Mouse (Mus musculus) limb, embryonic 15.5 days (tissue): ENCODE measurements around the gene Fbxw7. TPM values are rescaled to one million over a fixed set of nuclear protein-coding genes. Genes with fewer than 3 reads are reported as not detected.

ENCODE experiments used
- ATAC-seq: fragments of 200-750 bp; cut with Nextera tagmentation; 2 replicates; pipeline ENCODE4 v1.8.0; 2017; ENCODE audit warnings: low read depth, moderate TSS enrichment; ENCODE audit not compliant: insufficient number of reproducible peaks, low FRiP score, low TSS enrichment
- H3K27ac ChIP-seq: fragments of 300-500 bp; sonication (generic); 2 replicates; pipeline ENCODE4 v1.5.1; 2015; ENCODE audit warnings: moderate library complexity, mild to moderate bottlenecking, inconsistent platforms
- H3K27me3 ChIP-seq: fragments of 300-500 bp; sonication (generic); 2 replicates; pipeline ENCODE4 v1.6.1; 2015; ENCODE audit warnings: inconsistent platforms
- H3K36me3 ChIP-seq: fragments of 300-500 bp; sonication (generic); 2 replicates; pipeline ENCODE4 v1.6.1; 2015; ENCODE audit warnings: inconsistent platforms
- H3K4me1 ChIP-seq: fragments of 300-500 bp; sonication (generic); 2 replicates; pipeline ENCODE4 v1.6.1; 2015; ENCODE audit warnings: inconsistent platforms
- H3K4me2 ChIP-seq: fragments of 300-500 bp; sonication (generic); 2 replicates; pipeline ENCODE4 v1.6.1; 2015; ENCODE audit warnings: mild to moderate bottlenecking, inconsistent platforms
- H3K4me3 ChIP-seq: fragments of 300-500 bp; sonication (generic); 2 replicates; pipeline ENCODE4 v1.5.1; 2015; ENCODE audit warnings: mild to moderate bottlenecking, inconsistent platforms
- H3K9ac ChIP-seq: fragments of 300-500 bp; sonication (generic); 2 replicates; pipeline ENCODE4 v1.6.1; 2015; ENCODE audit warnings: inconsistent platforms
- H3K9me3 ChIP-seq: fragments of 300-500 bp; sonication (generic); 2 replicates; pipeline ENCODE4 v1.6.1; 2016; ENCODE audit warnings: inconsistent platforms
- WGBS: fragments of 180-500 bp; shearing (Covaris S2); methylation state at CpG from one replicate; pipeline ENCODE4 v1.1.7; 2015; 5-methylcytosine and 5-hydroxymethylcytosine counted together
- polyA plus RNA-seq: library from polyadenylated mRNA; unstranded; fragments of >200 nt; fragmentation: Nextera tagmentation; extraction: Ambion mirVana; gene quantifications from 2 replicates; pipeline ENCODE4 v1.2.1, GENCODE M21; 2015

Gene Fbxw7
- polyA plus RNA-seq, 1 experiment from 2014 or later: 11.4 TPM

DNA sequence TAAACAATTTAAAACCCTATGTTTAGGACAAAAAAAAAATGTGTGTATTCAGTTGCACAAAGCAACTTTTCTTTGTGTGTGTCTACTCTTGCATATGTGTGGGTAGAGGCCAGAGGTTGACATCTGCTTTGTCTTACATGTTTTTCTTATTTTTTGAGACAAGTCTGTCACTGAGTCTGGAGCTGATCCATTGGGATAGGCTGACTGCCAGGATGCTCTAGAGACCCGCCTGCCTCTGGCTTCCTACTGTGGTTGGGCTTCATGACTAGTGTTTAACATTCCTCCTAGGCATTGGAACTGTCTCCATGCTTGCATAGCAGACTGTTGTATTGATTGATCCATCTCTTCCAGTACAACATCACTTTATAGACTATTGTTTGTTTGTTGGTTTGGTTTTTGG, 14.3 kb downstream of the Fbxw7 start:
- H3K36me3 ChIP-seq: no peaks in the 10 kb centered on the region
- no peak for ATAC-seq
- H3K27ac ChIP-seq: no peak overlapping the region
- no peak overlapping the region for H3K9ac ChIP-seq
- H3K9me3 ChIP-seq: no peaks in the 10 kb centered on the region
- H3K4me3 ChIP-seq: no peak overlapping the region
- no peak overlapping the region for H3K4me2 ChIP-seq
- WGBS: 80% methylated on average over 1 of the region's 1 CpGs
- H3K4me1 ChIP-seq: no peaks in the 10 kb centered on the region
- no peaks in the 10 kb centered on the region for H3K27me3 ChIP-seq

DNA sequence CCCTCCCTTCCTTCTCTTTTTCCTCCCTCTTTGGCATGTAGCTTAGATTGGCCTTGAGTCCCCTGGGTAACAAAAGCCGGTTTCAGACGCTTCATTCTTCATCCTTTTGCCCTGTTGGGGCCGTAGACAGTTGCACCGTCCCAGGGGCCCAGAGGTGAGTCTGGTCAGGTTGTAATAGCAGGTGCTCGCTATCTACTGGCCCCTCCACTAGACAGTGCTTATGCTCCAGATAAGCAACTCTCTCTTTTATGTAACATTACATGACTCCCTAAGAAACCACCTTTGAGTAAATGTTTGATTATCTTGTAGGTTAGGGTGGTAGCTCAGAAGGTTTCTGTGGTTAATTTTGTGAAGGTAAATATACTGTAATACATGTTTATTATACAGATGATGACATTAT, 21.0 kb downstream of the Fbxw7 start:
- H3K9ac ChIP-seq: no peak overlapping the region
- H3K9me3 ChIP-seq: no peaks in the 10 kb centered on the region
- no peaks in the 10 kb centered on the region for H3K27me3 ChIP-seq
- 73% methylated on average over 5 of the region's 5 CpGs for WGBS
- H3K27ac ChIP-seq: no peak overlapping the region
- no peak overlapping the region for H3K4me2 ChIP-seq
- H3K4me3 ChIP-seq: no peak overlapping the region
- ATAC-seq: no peak
- no peaks in the 10 kb centered on the region for H3K4me1 ChIP-seq
- H3K36me3 ChIP-seq: no peaks in the 10 kb centered on the region

- WGBS: 85% methylated on average over 3 of the region's 3 CpGs
- Histone ChIP-seq H3K4me2 (no peak overlapping the region), H3K27me3 (no peaks in the 10 kb centered on the region), H3K4me1 (no peaks in the 10 kb centered on the region), H3K9me3 (no peaks in the 10 kb centered on the region), H3K4me3 (no peak overlapping the region), H3K27ac (no peak overlapping the region), H3K9ac (no peak overlapping the region), H3K36me3 (no peaks in the 10 kb centered on the region)
- ATAC-seq: no peak
Measured at GRCm38 (mm10) chr3:84837984-84838383, 22.9 kb downstream of the Fbxw7 start.

DNA sequence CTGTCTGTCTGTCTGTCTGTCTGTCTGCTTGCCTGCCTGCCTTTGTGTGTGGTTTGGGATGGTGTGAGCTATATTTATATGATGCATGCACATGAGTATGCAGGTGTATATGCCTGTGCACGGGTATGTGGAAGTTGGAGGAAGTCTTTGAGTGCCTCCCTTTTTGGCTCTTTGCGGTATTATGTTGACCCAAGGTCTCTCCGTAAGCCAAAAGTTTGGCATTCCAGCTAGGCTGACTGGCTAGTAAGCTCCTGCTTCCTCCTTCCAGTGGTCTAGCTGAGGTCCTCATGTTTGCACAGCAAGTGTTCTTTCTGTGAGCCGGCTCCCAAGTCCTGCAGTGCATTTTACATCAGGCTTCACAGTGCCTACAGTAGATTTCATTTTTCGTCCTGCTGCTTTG, 24.4 kb downstream of the Fbxw7 start:
- H3K9me3 ChIP-seq: no peaks in the 10 kb centered on the region
- no peaks in the 10 kb centered on the region for H3K36me3 ChIP-seq
- no peaks in the 10 kb centered on the region for H3K4me1 ChIP-seq
- no peak overlapping the region for H3K4me3 ChIP-seq
- H3K27me3 ChIP-seq: no peaks in the 10 kb centered on the region
- ATAC-seq: no peak
- no peak overlapping the region for H3K9ac ChIP-seq
- no peak overlapping the region for H3K27ac ChIP-seq
- no peak overlapping the region for H3K4me2 ChIP-seq
- WGBS: 85% methylated on average over 5 of the region's 5 CpGs

GRCm38 (mm10) chr3:84841271-84841670, 26.2 kb downstream of the Fbxw7 start:
- Histone ChIP-seq H3K4me1 (no peaks in the 10 kb centered on the region), H3K27me3 (no peaks in the 10 kb centered on the region), H3K27ac (no peak overlapping the region), H3K9me3 (no peaks in the 10 kb centered on the region), H3K4me3 (no peak overlapping the region), H3K4me2 (no peak overlapping the region), H3K36me3 (no peaks in the 10 kb centered on the region), H3K9ac (no peak overlapping the region)
- 85% methylated on average over 4 of the region's 4 CpGs for WGBS
- ATAC-seq: no peak

DNA sequence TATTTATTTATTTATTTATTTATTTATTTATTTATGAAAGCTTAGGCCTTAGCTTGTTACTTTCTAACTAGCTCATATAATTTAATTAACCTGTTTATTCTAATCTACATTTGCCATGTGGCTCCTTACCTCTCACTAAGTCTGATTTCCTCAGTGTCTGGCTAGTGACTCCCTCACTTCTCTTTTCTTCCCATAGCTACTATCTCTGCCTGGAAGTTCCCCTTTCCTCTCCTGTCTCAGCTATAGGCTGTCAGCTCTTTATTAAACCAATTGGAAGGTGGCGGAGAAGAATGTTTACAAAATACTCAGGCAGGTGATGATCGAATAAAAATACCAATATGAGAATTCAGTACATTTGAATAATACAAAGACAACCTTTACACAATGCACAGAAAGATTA, 27.7 kb downstream of the Fbxw7 start:
- H3K27ac ChIP-seq: no peak overlapping the region
- H3K27me3 ChIP-seq: no peaks in the 10 kb centered on the region
- H3K4me2 ChIP-seq: no peak overlapping the region
- H3K4me1 ChIP-seq: no peaks in the 10 kb centered on the region
- no peaks in the 10 kb centered on the region for H3K9me3 ChIP-seq
- WGBS: 83% methylated on average over 2 of the region's 2 CpGs
- no peak overlapping the region for H3K9ac ChIP-seq
- no peak for ATAC-seq
- no peaks in the 10 kb centered on the region for H3K36me3 ChIP-seq
- no peak overlapping the region for H3K4me3 ChIP-seq

- Histone ChIP-seq H3K27ac (no peak overlapping the region), H3K9me3 (no peaks in the 10 kb centered on the region), H3K36me3 (no peaks in the 10 kb centered on the region), H3K9ac (no peak overlapping the region), H3K4me1 (no peaks in the 10 kb centered on the region), H3K4me3 (no peak overlapping the region), H3K27me3 (no peaks in the 10 kb centered on the region), H3K4me2 (no peak overlapping the region)
- 37% methylated on average over 1 of the region's 1 CpGs for WGBS
- no peak for ATAC-seq
Measured at GRCm38 (mm10) chr3:84843594-84843993, 28.5 kb downstream of the Fbxw7 start.

GRCm38 (mm10) chr3:84848798-84849197, 33.7 kb downstream of the Fbxw7 start:
- H3K4me3 ChIP-seq: no peak overlapping the region
- no peaks in the 10 kb centered on the region for H3K27me3 ChIP-seq
- ATAC-seq: no peak
- no peak overlapping the region for H3K9ac ChIP-seq
- H3K4me1 ChIP-seq: 0 out of 2 replicates have a peak, but pooled peaks cover 2% of the 10 kb centered on the region
- no peaks in the 10 kb centered on the region for H3K9me3 ChIP-seq
- H3K36me3 ChIP-seq: no peaks in the 10 kb centered on the region
- WGBS: 78% methylated on average over 4 of the region's 4 CpGs
- no peak overlapping the region for H3K27ac ChIP-seq
- H3K4me2 ChIP-seq: no peak overlapping the region

GRCm38 (mm10) chr3:84850418-84850817, 35.4 kb downstream of the Fbxw7 start:
- Histone ChIP-seq H3K9me3 (no peaks in the 10 kb centered on the region), H3K27ac (no peak overlapping the region), H3K4me3 (no peak overlapping the region), H3K4me1 (0 out of 2 replicates have a peak, but pooled peaks cover 2% of the 10 kb centered on the region), H3K27me3 (no peaks in the 10 kb centered on the region), H3K9ac (no peak overlapping the region), H3K4me2 (no peak overlapping the region), H3K36me3 (no peaks in the 10 kb centered on the region)
- no peak for ATAC-seq
- WGBS: 90% methylated on average over 1 of the region's 1 CpGs

DNA sequence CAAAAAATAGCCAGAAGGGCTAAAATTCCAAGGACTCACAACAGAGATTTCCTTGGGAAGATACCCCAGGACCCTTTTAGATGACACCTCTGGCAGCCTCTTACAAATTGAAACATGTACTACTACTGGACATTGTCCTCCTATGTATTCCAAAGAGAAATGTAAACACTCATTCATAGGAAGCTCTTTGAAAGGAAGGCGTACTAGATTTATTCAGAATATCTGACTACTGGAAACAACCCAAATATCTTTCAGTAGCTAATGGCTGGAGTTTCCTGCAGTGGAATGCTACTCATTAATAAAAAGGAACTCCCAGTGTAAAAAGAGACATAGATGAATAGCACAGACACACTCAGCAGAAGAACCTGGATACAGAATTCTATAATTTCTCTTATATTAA, 36.7 kb downstream of the Fbxw7 start:
- no peak overlapping the region for H3K9ac ChIP-seq
- H3K4me1 ChIP-seq: 0 out of 2 replicates have a peak, but pooled peaks cover 2% of the 10 kb centered on the region
- H3K4me2 ChIP-seq: no peak overlapping the region
- no peaks in the 10 kb centered on the region for H3K36me3 ChIP-seq
- H3K27ac ChIP-seq: no peak overlapping the region
- H3K27me3 ChIP-seq: no peaks in the 10 kb centered on the region
- H3K4me3 ChIP-seq: no peak overlapping the region
- no peaks in the 10 kb centered on the region for H3K9me3 ChIP-seq
- WGBS: 75% methylated on average over 1 of the region's 1 CpGs
- ATAC-seq: no peak

- H3K4me3 ChIP-seq: no peak overlapping the region
- H3K9ac ChIP-seq: no peak overlapping the region
- H3K9me3 ChIP-seq: no peaks in the 10 kb centered on the region
- no peak overlapping the region for H3K27ac ChIP-seq
- no peak overlapping the region for H3K4me2 ChIP-seq
- no peak for ATAC-seq
- H3K36me3 ChIP-seq: no peaks in the 10 kb centered on the region
- WGBS: 73% methylated on average over 7 of the region's 7 CpGs
- 0 out of 2 replicates have a peak, but pooled peaks cover 2% of the 10 kb centered on the region for H3K4me1 ChIP-seq
- H3K27me3 ChIP-seq: no peaks in the 10 kb centered on the region
Measured at GRCm38 (mm10) chr3:84852877-84853276, 37.8 kb downstream of the Fbxw7 start.

DNA sequence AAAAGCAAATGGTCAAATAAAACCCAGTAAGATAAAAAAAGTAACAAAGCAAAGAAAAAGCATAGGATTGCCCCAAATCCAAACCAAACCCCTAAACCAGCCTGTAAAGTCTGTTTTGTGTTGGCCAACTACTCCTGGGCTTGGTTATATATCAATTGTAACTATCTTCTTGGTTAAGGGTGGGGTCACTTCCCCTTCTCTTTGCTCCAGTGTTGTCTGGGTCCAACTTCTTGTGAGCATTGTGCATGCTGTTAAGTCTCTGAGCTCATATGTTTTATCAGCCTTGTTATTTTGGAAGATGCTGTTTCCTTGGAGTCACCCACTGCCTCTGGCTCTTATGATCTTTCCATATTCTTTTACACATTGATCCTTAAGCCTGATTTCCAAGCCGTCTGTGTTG, 39.4 kb downstream of the Fbxw7 start:
- H3K9ac ChIP-seq: no peak overlapping the region
- H3K27ac ChIP-seq: no peak overlapping the region
- ATAC-seq: no peak
- H3K4me2 ChIP-seq: no peak overlapping the region
- 0 out of 2 replicates have a peak, but pooled peaks cover 2% of the 10 kb centered on the region for H3K4me1 ChIP-seq
- 76% methylated on average over 1 of the region's 1 CpGs for WGBS
- no peaks in the 10 kb centered on the region for H3K9me3 ChIP-seq
- H3K4me3 ChIP-seq: no peak overlapping the region
- no peaks in the 10 kb centered on the region for H3K36me3 ChIP-seq
- no peaks in the 10 kb centered on the region for H3K27me3 ChIP-seq

DNA sequence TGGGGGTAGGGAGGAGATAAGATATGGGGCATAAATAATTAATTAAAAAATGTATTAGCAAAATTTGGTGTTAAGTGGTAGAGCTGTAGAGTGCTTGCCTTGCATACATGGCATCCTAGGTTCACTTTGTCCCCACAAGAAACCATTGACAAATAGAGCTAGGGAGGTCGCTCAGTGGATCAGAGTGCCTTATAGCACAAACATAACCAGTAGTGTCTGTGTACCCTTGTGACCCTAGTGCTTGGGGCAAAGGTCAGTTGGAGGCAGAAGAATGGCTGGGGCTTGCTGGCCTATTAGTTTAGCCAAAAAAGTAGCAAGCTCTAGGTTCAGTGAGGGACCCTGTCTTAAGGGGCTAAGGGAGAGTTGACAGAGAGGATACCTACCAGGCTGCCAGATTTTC, 45.6 kb downstream of the Fbxw7 start:
- no peaks in the 10 kb centered on the region for H3K36me3 ChIP-seq
- H3K27me3 ChIP-seq: no peaks in the 10 kb centered on the region
- H3K27ac ChIP-seq: no peak overlapping the region
- no peak overlapping the region for H3K9ac ChIP-seq
- no peak overlapping the region for H3K4me2 ChIP-seq
- no peaks in the 10 kb centered on the region for H3K9me3 ChIP-seq
- H3K4me1 ChIP-seq: no peaks in the 10 kb centered on the region
- no peak overlapping the region for H3K4me3 ChIP-seq
- no peak for ATAC-seq
- WGBS: 87% methylated on average over 1 of the region's 1 CpGs
